Mouse (Mus musculus) small intestine, adult 2 months (tissue): Measurements from ENCODE around the gene Gm36245. TPM values are rescaled to one million over a fixed set of nuclear protein-coding genes. Genes with fewer than 3 reads are reported as not detected.
"Not testable (repeated sequence)": the region's sequence is repeated elsewhere in the genome, so short reads cannot be mapped to it uniquely, and the experiment has no call there.

Experiments used
- H3K27ac ChIP-seq: fragments of 200-500 bp; 2 replicates; pipeline ENCODE4 v1.5.1; 2012; ENCODE audit warnings: low read depth, low read length, control low read depth, inconsistent platforms; ENCODE audit not compliant: insufficient read depth
- H3K27me3 ChIP-seq: fragments of 200-500 bp; 2 replicates; pipeline ENCODE4 v1.6.1; 2012; ENCODE audit warnings: mild to moderate bottlenecking, moderate library complexity, low read length, inconsistent platforms; ENCODE audit not compliant: control insufficient read depth, insufficient read depth
- H3K36me3 ChIP-seq: fragments of 200-500 bp; 2 replicates; pipeline ENCODE4 v1.6.1; 2012; ENCODE audit warnings: mild to moderate bottlenecking, low read length, control low read depth, inconsistent platforms; ENCODE audit not compliant: control insufficient read depth, insufficient read depth
- H3K4me1 ChIP-seq: fragments of 200-500 bp; 2 replicates; pipeline ENCODE4 v1.6.1; 2012; ENCODE audit warnings: low read length, inconsistent platforms, mixed read lengths; ENCODE audit not compliant: control insufficient read depth, insufficient read depth, insufficient read length
- H3K4me3 ChIP-seq: fragments of 200-500 bp; 2 replicates; pipeline ENCODE4 v1.5.1; 2012; ENCODE audit warnings: low read depth, mild to moderate bottlenecking, control low read depth, inconsistent platforms, low read length, moderate library complexity
- CTCF ChIP-seq: fragments of 200-500 bp; IDR thresholded peaks from 2 replicates; pipeline ENCODE4 v1.5.1; 2012; ENCODE audit warnings: low read depth, mild to moderate bottlenecking, control low read depth, inconsistent platforms, low read length, moderate library complexity, mixed read lengths; ENCODE audit not compliant: insufficient replicate concordance, insufficient read length; ENCODE audit errors: extremely low read depth
- POLR2A ChIP-seq: fragments of 200-500 bp; IDR thresholded peaks from 2 replicates; pipeline ENCODE4 v1.6.1; 2012; ENCODE audit warnings: low read depth, mild to moderate bottlenecking, control low read depth, inconsistent platforms, low read length, moderate library complexity
- WGBS: fragments of 180-500 bp; shearing (Covaris S2); methylation state at CpG from one replicate; pipeline ENCODE4 v1.1.7; 2018; 5-methylcytosine and 5-hydroxymethylcytosine counted together
- polyA plus RNA-seq: library from polyadenylated mRNA; depleted of rRNA; stranded (reverse); fragments of >200 nt; gene quantifications from 2 replicates; pipeline ENCODE4 v1.2.3, GENCODE M21; 2012

Gene Gm36245
- polyA plus RNA-seq, 1 experiment, result not detected

GRCm38 (mm10) chr15:77590881-77591280, 8.2 kb upstream of the Gm36245 start:
- WGBS, result 49% methylated on average over 2 of the region's 2 CpGs
- Histone ChIP-seq H3K4me1 (no peaks in the 10 kb centered on the region), H3K36me3 (no peaks in the 10 kb centered on the region), H3K4me3 (no peak overlapping the region), H3K27me3 (no peaks in the 10 kb centered on the region), H3K27ac (no peak overlapping the region)
- TF ChIP-seq CTCF, result no peak
- no peak for TF ChIP-seq POLR2A

DNA sequence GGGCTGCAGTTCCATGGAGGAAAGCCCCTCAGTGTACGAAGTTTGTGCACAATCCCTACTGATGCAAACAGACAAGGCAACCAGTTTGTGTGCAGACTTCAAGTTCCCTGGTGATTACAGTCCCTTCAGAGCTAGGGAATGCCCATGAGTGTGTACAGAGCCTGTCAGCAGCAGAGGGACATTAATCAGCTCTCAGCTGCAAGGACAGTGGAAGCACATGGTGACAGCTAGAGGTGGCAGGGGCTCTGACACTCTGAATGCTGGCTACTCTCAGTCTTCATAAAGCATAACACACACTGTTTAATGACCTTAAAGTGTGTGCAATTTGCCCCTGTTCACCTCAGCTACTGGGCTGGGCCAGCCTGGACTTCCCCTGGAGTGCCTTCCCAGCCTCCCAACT, 5.5 kb upstream of the Gm36245 start:
- Histone ChIP-seq H3K4me1 (peaks cover 3% of the 10 kb centered on the region), H3K27ac (peak overlapping the region; percentile 9; the same call in 1 of the 2 replicates), H3K36me3 (no peaks in the 10 kb centered on the region), H3K4me3 (no peak overlapping the region), H3K27me3 (no peaks in the 10 kb centered on the region)
- WGBS, result 76% methylated on average over 1 of the region's 1 CpGs
- no peak for TF ChIP-seq CTCF
- no peak for TF ChIP-seq POLR2A

GRCm38 (mm10) chr15:77595961-77596360, 3.1 kb upstream of the Gm36245 start, which contains the start of gene Apol10b:
Gene Apol10b, minus strand, starts transcription at chr15:77596125.
- peaks cover 6% of the 10 kb centered on the region for H3K4me1 ChIP-seq
- H3K4me3 ChIP-seq, result no peak within 1 kb of the TSS
- 14% methylated on average over 5 of the region's 5 CpGs for WGBS
- peak within 1 kb of the TSS; percentile 30; the same call in 1 of the 2 replicates for H3K27ac ChIP-seq
- no peaks in the 10 kb centered on the region for H3K27me3 ChIP-seq
- TF ChIP-seq CTCF, result no peak
- no peak for TF ChIP-seq POLR2A
- H3K36me3 ChIP-seq, result no peaks in the 10 kb centered on the region

GRCm38 (mm10) chr15:77598429-77598828, 629 bp upstream of the Gm36245 start:
- 70% methylated on average over 3 of the region's 3 CpGs for WGBS
- H3K4me3 ChIP-seq, result no peak overlapping the region
- peaks cover 6% of the 10 kb centered on the region for H3K4me1 ChIP-seq
- no peaks in the 10 kb centered on the region for H3K27me3 ChIP-seq
- H3K36me3 ChIP-seq, result no peaks in the 10 kb centered on the region
- TF ChIP-seq POLR2A, result no peak
- TF ChIP-seq CTCF, result no peak
- H3K27ac ChIP-seq, result peak overlapping the region; percentile 44

GRCm38 (mm10) chr15:77606069-77606468, 7.0 kb downstream of the Gm36245 start:
- no peak for TF ChIP-seq CTCF
- no peak for TF ChIP-seq POLR2A
- no peak overlapping the region for H3K27ac ChIP-seq
- no peak overlapping the region for H3K4me3 ChIP-seq
- no peaks in the 10 kb centered on the region for H3K4me1 ChIP-seq
- WGBS, result 88% methylated on average over 3 of the region's 3 CpGs
- no peaks in the 10 kb centered on the region for H3K27me3 ChIP-seq
- no peaks in the 10 kb centered on the region for H3K36me3 ChIP-seq

DNA sequence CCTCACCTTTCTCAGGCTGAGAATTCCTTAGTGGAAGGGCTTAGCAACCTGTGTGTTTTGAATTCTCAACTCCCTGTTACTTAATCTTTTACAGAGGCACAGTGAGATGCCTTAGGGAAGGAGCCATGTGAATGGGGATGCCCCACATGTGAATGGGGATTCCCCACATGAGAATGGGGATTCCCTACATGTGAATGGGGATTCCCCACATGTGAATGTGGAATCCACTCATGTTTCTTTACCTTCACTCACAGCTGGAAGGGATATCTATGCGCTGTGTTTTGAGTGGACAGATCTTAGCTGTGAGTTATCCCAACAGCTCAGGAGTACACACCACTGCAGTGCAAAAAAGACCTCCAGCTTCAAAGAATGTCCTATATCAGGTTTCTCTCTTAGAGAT, 25.7 kb downstream of the Gm36245 start:
- Histone ChIP-seq H3K4me3 (no peak overlapping the region), H3K36me3 (no peaks in the 10 kb centered on the region), H3K27me3 (no peaks in the 10 kb centered on the region), H3K4me1 (no peaks in the 10 kb centered on the region; the same call in 1 of the 2 replicates), H3K27ac (no peak overlapping the region)
- WGBS, result 76% methylated on average over 1 of the region's 1 CpGs
- no peak for TF ChIP-seq CTCF
- TF ChIP-seq POLR2A, result no peak

- H3K27ac ChIP-seq, H3K36me3 ChIP-seq, H3K4me3 ChIP-seq, H3K27me3 ChIP-seq, H3K4me1 ChIP-seq: not testable (repeated sequence)
- 82% methylated on average over 4 of the region's 4 CpGs for WGBS
These were observed 27.4 kb downstream of the Gm36245 start for GRCm38 (mm10) chr15:77626471-77626870.

DNA sequence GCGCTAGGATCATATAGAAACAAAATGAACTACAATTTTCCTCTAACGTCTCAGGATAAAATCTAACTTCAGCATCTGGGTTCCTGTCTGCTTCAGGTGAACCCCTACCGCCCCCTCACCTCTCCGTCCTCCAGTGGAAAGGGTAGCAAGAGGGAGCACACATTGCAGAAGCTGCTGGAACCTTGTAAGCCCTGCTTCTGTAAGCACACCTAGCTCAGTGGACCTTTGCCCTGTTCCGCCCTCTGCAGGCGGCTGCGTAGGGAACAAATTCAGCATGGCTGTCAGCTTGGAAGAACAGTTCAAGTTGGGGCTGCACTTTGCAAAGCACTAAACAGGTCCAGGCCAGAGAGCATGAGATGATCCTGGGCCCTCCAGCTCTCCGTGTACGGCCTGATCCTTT, 29.6 kb downstream of the Gm36245 start:
- H3K27me3 ChIP-seq, H3K27ac ChIP-seq, H3K36me3 ChIP-seq, H3K4me3 ChIP-seq, H3K4me1 ChIP-seq: not testable (repeated sequence)
- 27% methylated on average over 9 of the region's 9 CpGs for WGBS

DNA sequence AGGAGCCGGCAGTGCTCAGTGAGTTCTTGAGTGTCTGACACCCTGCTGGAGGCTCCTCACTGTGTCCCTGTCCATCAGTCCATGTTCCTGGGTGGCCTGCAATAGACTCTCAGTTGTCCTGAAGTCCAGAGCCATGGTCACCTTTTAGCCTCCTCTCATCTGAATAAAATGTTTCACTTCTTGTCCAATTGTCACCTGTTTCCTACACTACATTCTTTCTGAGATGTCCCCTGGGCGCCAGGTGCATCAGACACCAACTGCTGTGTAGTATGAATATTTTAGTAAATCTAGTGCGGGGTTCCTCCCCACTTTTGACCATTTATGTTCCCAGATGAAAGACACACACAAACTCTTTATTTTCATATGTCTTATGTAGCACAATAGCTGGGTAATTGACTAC, 30.8 kb downstream of the Gm36245 start:
- not testable (repeated sequence) for H3K4me3 ChIP-seq, H3K36me3 ChIP-seq, H3K27ac ChIP-seq, H3K4me1 ChIP-seq, H3K27me3 ChIP-seq
- 91% methylated on average over 3 of the region's 3 CpGs for WGBS

DNA sequence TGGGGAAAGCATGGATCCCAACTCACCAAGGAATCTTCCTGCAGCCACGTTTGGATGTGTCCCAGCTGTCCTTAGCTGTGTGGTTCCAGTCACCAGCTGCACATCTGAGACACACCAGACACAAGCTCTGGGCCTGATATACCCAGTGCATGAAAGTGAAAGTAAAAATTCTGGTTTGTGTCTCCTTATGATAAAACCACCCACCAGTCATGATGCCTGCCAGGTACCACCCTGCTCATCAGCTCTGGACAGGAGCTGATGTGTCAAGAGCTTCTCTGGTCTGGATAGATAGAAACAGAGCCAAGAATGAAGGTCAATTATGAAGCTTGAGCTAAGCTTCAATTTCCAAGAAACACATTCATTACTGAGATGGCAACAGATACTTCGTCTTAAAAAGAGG, 44.1 kb downstream of the Gm36245 start, which contains the start of gene Apol11b:
Gene Apol11b (minus strand): TSS at position 111 of the 400 bp plus-strand sequence.
- 53% methylated on average over 2 of the region's 2 CpGs for WGBS
- H3K4me3 ChIP-seq, H3K36me3 ChIP-seq, H3K27me3 ChIP-seq, H3K4me1 ChIP-seq, H3K27ac ChIP-seq: not testable (repeated sequence)

- not testable (repeated sequence) for H3K4me3 ChIP-seq, H3K4me1 ChIP-seq, H3K27ac ChIP-seq, H3K27me3 ChIP-seq, H3K36me3 ChIP-seq
These were observed 52.1 kb downstream of the Gm36245 start for GRCm38 (mm10) chr15:77651143-77651542.
